Mouse (Mus musculus) right cerebral cortex, adult 2 months (tissue): ENCODE measurements at regions not wholly inside any gene's neighbourhood (a gene's known extent, or its start where the extent isn't known, plus 50 kb on each side); places are given as distances from the start of the nearest gene placed in this dataset.

Experiments used
- DNase-seq, 2 experiments: peaks; one replicate each; pipeline ENCODE4 v3.0.0; 2021 to 2022; ENCODE audit warnings: low spot score in 2 of 2

GRCm38 (mm10) chr16:90666271-90666986 is 60.8 kb downstream of the Mis18a start:
- DNase-seq, result peak; percentile 49 to 67

- DNase-seq, result peak; percentile 23 to 49
Observed at GRCm38 (mm10) chr16:90664086-90664485, 63.1 kb downstream of the Mis18a start.

GRCm38 (mm10) chr16:90658050-90658449 is 69.2 kb downstream of the Mis18a start:
- DNase-seq, result no peak

GRCm38 (mm10) chr16:90657027-90657426 is 70.2 kb downstream of the Mis18a start:
- DNase-seq, result no peak

GRCm38 (mm10) chr16:90656571-90657011 is 70.6 kb downstream of the Mis18a start:
- no peak for DNase-seq

- DNase-seq, result peak in 1 of 2 experiments; percentile 25
Observed at GRCm38 (mm10) chr16:90654853-90655252, 72.4 kb downstream of the Mis18a start.

- no peak for DNase-seq
Observed at GRCm38 (mm10) chr16:90652821-90653220, 74.4 kb downstream of the Mis18a start.

- no peak for DNase-seq
Observed at GRCm38 (mm10) chr16:90648161-90648560, 79.0 kb downstream of the Mis18a start.

- no peak for DNase-seq
Observed at GRCm38 (mm10) chr16:90642671-90643070, 84.5 kb downstream of the Mis18a start.

GRCm38 (mm10) chr16:90635216-90635615 is 92.0 kb downstream of the Mis18a start:
- DNase-seq, result no peak

- DNase-seq, result no peak
Observed at GRCm38 (mm10) chr16:90629976-90630375, 97.2 kb downstream of the Mis18a start.

GRCm38 (mm10) chr16:90629121-90629930 is 97.9 kb downstream of the Mis18a start:
- DNase-seq, result peak in 1 of 2 experiments; percentile 20

GRCm38 (mm10) chr16:90628605-90629120 is 98.5 kb downstream of the Mis18a start:
- peak in 1 of 2 experiments; percentile 33 for DNase-seq

GRCm38 (mm10) chr16:90626035-90626670 is 101.1 kb downstream of the Mis18a start:
- DNase-seq, result no peak

GRCm38 (mm10) chr16:90625301-90626034 is 101.7 kb downstream of the Mis18a start:
- DNase-seq, result no peak

GRCm38 (mm10) chr16:90624039-90624625 is 103.1 kb downstream of the Mis18a start:
- peak; percentile 24 to 50 for DNase-seq

GRCm38 (mm10) chr16:90622677-90623225 is 104.5 kb downstream of the Mis18a start:
- DNase-seq, result no peak

GRCm38 (mm10) chr16:90621761-90622411 is 105.3 kb downstream of the Mis18a start:
- peak; percentile 88 for DNase-seq

- DNase-seq, result no peak
Observed at GRCm38 (mm10) chr16:90619565-90620311, 107.5 kb downstream of the Mis18a start.
